Mouse (Mus musculus) spleen, adult 2 months (tissue): Measurements from ENCODE around the gene Mapre3.

Source experiments
- CTCF ChIP-seq: fragments of 200-500 bp; IDR thresholded peaks from 2 replicates; pipeline ENCODE4 v1.5.1; 2011; ENCODE audit warnings: mild to moderate bottlenecking, inconsistent platforms; ENCODE audit not compliant: insufficient read depth, insufficient read length, insufficient replicate concordance; ENCODE audit errors: extremely low read depth
- POLR2A ChIP-seq: fragments of 200-500 bp; IDR thresholded peaks from 2 replicates; pipeline ENCODE4 v1.6.1; 2011; ENCODE audit warnings: low read depth, low read length, inconsistent platforms

GRCm38 (mm10) chr5:30909863-30910262 is 95.4 kb downstream of the Mapre3 start:
- no peak for TF ChIP-seq CTCF
- no peak for TF ChIP-seq POLR2A
